Mouse (Mus musculus) c-Kit-negative CD71-positive TER-119-positive erythroid progenitor cells, embryonic 14.5 days (primary cell): ENCODE results near the gene Eea1.

Source experiments
- DNase-seq: peaks from one replicate; pipeline ENCODE4 v3.0.0-alpha.2; 2013; ENCODE audit warnings: low read depth, low spot score

The Eea1 gene

DNA sequence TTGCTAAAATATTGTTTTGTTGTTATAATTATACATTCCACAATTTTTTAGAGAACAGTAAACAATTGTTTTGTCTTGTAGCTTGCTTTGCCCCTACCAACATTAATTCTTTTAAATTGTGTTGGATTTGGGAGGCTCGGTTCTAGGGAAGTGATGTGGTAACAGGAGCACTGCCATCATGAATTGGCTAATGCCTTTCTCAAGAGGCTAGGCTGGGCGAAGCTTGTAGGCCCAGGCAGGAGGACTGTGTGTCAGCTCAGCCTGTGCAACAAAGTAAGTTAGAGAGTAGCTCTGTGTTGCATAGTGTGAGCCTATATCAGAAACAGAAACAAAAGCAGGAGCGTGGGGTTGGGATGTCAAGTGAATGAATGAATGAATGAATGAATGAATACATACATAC lies 9.0 kb downstream of the Eea1 start:
- no peak for DNase-seq

DNA sequence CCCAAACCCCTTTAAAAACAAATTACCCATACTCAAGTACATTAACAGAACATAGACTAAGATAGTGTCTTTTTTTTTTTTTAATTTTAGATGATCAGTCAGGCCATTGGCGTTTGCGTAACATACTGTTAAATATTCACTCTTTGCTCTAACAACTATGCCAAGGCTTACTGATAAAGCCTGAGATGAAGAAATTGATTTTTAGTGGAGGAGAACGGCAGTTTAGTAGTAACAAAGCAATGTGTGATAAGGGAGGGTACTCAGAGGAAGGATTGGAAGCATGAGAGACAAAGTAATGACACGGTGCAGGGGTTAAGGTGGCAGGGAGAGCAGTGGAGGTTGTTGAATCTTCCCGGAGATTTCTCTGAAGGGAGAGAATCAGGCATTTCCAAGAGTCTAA lies 9.7 kb downstream of the Eea1 start:
- no peak for DNase-seq

DNA sequence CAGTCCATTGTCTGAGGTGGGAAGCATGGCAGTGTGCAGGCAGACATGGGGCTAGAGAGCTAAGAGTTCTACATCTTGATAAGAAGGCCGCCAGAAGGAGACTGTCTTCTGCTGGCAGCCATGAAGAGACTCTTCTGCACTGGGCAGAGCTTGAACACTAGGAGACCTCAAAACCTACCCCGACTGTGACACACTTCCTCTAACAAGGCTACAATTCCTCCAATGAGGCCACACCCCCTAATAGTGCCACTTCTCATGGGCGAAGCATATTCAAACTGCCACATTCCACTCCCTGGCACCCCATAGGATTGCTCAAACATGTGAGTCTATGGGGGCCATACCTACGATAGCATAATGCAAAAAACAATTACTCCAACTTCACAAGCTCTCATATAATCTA lies 10.3 kb downstream of the Eea1 start:
- no peak for DNase-seq

DNA sequence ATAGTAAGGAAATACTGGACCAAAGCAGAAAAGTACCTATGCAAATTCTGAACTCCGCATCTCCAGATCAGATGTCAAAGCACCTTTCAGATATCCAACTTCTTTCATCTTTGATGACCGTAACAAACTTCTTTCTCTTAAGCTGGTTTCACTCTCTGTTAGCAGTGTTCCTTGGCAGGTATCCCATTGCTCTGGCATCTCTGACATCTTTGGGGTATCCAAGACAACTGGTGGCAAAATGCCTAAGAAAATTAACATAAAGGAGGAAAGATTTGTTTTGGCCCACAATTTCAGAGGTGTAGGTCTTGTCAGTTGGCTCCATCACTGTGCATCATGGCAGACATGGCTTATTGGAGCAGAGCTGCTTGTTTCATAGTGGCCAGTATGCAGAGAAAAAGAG lies 10.9 kb downstream of the Eea1 start:
- no peak for DNase-seq

DNA sequence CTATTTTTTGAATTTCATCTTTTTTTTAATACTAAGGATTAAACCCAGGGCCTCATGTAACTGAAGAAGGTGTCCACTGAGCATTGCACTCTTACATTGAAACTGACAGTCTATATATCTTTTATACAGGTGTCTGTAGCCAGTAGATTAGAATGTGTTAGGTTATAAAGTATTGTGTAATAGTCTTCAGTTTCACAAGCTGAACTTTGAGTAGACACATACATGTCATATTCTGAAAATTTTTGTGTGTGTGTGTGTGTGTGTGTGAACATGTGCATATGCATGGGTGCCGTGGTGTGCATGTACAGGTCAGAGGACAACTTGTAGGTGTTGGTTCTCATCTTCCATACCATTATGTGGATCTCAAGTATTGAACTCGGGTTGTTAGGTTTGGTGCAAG lies 16.2 kb downstream of the Eea1 start:
- no peak for DNase-seq

DNA sequence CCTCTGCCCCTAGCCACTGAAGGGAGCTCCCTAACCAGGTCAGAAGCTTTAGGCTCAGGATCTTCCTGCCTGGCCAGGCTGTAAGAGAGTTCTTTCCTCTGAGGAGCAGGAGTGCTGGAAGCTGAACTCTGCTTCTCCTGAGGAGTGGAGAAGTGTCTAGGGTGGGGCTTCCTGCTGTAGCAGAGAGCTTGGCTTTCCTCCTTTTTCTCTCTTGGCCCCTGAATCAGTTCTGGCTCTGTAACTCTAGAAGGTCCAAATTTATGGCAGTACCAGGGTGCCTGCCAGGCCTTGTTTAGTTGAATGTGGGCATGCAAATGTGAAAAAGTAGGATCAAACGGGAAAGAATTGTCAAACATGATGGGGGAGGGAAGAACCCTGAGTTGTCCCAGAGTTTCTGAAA lies 17.1 kb downstream of the Eea1 start:
- no peak for DNase-seq

DNA sequence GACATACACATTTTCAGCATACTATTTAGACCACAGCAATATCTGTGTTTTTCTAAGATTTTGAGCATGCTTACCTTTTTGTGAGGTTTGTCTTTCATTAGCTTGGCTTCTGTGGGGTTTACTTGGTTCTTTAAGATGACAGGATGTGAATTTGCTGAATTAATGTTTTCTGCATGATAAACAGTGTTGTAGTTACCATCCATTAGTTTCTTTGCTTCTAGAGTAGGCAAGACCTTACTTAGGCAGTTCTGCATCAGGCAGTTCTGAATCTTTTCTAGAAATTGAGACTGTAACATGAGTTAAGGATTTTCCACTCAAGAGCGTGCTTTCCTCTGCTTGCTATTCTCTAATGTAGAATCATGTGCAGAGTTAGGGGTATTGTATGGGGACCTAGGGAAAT lies 24.2 kb downstream of the Eea1 start:
- no peak for DNase-seq

DNA sequence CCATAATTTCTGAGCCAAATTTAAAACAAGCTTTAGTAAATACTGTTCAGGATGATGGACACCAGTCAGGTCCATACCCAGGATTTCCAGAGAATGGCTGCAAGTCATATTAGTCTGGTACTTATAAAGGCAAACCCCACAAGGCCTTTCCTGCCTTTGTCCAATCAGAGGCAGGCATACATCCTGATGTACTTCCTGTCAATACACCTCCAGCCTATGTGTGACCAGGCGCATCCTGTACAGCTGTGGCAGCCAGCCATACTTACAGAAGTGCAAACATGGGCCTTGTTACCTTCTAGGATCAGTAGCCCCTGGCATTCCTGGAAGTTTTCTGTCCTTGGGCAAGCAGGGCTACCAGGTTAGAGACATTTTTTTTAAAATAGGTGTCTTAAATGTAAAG lies 29.2 kb downstream of the Eea1 start:
- DNase-seq: no peak

DNA sequence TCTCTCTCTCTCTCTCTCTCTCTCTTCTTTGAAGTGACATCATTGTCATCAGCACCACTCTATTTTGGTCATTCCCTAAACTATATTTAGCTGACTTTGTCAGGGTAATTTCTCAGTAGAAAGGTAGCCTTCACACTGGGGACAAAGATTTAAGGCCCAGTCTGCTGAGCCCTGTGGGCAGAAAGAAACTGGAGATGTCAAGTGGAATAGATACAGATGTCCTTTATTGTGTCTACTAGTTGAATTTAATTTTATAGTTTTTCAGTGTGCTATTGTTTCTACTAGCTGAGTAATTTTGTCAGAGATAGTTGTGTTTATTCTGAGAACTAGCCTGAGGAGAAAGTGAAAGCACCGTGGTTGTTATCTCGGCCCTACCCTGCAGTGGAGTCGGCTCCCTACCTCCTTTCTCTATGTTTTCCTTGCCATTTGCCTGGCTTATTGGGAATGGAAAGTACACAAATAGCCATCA lies 30.3 kb downstream of the Eea1 start:
- no peak for DNase-seq

DNA sequence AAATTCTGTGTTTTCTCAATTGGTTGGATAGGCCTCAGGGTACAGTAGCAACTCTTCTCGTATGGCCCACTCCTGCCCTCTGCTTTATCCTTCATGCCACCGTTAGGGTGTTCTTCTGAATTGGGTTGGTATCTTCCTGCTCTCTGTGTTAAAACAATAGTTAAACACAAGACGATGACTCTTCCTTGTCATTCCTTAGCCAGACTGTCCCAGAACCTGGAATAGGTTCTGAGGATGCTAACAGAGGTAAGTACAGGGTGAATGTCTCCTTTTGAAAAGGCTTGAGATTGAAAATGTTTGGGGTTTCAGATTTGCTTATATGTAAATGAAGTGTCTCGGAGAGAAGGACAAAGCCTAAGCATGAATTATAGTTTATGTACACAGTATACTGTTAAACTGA lies 30.9 kb downstream of the Eea1 start:
- DNase-seq: no peak

DNA sequence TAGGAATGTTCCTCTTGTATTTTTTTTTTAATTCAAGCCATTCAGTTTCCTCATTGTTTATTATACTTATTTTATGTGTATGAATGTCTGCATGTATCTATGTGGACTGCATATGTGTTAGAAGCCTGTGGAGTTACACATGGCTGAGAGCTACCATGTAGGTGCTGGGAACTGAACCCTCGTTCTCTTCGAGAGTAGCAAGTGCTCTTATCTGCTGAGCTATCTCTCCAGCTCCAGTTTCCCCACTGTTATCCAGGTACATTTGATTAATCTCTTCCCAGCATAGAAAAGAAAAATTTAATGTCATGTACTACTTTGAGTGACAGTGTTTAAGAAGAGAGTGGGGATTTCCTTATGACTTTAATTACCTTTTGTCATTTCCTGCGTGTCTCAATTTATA lies 31.5 kb downstream of the Eea1 start:
- DNase-seq: no peak

DNA sequence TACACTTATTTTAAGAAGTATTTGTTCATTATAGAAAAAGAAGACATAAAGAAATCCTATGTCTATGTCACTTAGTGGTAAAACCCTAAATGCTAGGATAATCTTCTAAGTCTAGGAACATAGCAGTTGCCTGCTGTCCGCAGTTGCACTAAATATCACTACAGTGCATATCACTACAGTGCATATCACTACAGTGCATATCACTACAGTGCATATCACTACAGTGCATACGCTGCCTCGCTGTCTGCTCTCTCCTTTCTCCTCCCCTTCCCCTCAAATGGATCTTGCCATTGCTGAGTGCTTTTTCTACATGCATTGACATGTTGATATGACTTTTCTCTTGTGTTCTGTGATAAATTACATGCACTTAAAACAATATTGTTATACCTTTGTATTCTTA lies 34.0 kb downstream of the Eea1 start:
- no peak for DNase-seq

DNA sequence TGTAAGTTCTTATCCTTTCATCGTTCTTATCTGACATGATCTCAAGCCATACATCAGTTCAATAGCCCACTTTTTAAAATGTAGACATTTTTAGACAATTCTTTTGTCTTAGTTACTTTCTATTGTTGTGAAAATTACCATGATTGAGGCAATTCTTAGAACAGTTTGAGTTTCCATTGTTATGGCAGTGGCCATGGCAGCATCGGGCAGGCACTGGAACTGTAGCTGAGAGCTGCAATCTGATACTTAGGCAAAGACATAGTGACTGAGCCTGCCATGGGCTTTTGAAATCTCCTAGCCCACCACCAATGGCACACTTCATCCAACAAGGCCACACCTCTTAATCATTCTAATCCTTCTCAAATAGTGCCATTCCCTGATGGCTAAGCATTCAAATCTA lies 36.3 kb downstream of the Eea1 start:
- no peak for DNase-seq

DNA sequence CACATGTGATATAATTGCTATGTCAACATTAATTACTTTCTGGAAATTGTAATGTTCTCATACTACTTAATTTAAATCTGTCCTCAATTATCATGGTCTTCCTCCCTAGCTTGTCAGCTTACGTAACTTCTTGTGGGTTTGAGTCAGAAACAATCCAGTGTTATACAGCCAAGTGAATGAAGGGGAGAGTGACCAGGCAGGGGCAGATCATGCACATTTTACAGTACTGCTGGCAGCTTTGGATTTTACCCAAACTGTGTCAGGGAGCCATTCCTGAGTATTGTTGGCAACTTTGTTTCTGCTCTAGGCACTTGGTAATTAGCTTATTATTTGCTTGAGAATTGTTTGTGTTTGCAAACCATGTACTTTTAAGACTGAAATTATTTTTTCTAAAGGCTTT lies 49.3 kb downstream of the Eea1 start:
- no peak for DNase-seq

DNA sequence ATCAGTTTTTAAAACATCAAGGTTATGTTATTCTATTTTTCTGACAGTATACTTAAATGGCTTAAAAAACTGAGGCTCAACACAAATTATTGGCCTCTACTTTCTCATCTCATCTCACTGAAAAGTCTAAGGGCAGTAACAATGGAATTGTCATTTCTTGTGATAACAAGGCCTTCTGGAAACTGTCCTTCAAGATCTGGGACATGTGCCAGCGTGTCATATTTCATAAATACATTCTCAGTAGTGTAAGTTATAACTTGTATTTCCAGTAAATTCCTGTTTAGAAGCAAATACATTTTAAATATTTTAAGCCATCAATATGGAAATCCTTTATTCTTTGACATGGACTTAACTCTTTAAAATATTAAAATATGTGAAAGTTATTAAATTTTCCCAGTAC lies 50.7 kb downstream of the Eea1 start:
- DNase-seq: no peak

DNA sequence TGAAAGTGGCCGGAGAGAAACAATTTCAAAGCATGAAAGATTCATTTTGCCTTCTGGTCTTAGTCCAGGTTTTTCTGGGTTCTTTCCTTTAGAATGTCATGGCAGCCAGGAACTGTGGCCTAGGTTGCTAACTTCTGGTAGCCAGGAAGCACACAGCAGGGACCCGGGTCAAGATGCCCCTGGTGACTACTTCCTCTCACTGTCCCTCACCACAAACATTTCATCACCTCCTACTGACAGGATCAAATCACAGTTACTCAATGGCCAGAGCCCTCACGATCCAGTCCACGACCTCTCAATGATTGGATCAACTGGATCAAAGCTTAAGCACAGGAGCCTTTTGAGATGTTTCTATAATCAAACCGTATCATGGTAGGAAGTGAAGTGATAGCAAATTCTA lies 60.5 kb downstream of the Eea1 start:
- DNase-seq: no peak

DNA sequence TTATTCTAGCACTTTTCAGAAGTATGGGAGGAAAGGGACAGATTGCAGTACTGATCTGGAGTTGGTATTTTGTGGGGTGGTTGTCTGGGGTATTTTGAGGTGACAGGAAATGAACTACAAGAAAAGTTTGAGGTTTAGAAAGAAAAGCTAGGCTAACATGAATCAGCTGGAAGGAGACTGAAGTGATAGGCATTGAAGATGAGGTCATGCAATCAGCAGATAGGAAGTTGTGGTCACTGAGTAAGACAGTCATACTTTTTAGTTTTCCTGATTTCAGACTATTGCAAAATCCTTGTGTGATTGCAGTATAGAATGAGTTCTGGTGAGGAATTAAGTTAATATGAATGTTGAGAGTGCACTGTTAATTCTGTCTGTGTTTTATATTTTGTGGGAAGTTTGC lies 75.3 kb downstream of the Eea1 start:
- DNase-seq: no peak

DNA sequence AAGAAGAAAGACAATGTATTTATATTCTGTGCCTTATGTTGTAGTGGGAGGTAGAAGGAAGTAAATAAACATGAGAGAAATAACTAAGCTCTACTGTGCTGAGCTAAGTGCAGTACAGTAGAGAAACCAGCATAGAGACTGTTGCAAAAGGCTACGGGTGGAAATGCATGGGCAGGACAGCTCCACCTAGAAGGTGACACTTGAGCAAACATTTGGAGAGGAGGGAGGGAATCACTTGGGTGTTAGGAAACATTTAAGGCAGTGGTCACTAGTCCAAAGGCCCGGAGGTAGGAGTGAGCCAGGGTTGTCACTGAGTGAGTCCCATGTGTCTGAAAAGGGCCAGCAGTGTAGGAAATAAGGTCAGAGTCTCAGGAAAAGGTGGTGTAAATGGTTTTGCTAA lies 77.0 kb downstream of the Eea1 start:
- DNase-seq: no peak

DNA sequence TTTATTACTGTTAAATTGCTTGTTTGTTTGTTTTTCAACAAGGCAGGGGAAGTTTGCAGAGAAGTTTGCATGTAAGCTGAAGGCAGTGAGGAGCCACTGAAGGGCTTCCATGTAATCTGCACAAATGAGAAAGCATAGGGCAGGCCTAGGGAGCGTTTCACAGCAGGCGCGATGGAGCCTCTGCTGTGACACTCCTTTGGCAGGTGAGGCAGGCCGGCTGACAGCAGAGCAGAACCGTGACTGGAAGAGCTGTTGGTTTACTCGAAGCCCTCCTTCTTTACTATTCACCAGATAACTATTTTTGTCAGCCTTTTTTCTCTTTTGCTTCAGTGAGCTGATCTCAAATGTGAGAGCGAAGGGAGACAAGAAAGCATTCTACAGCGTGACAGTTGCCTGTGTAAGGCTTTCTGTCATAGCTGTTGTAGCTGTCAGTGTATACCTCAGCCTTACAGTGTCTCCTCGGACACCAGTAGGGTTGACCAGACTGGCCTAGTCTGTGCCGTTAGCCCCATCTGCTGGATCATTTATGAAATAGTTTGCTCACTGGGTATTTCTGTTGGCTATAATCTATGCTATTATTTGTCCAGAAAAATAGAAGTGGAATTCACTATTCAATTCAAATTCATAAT lies 93.0 kb downstream of the Eea1 start:
- no peak for DNase-seq

DNA sequence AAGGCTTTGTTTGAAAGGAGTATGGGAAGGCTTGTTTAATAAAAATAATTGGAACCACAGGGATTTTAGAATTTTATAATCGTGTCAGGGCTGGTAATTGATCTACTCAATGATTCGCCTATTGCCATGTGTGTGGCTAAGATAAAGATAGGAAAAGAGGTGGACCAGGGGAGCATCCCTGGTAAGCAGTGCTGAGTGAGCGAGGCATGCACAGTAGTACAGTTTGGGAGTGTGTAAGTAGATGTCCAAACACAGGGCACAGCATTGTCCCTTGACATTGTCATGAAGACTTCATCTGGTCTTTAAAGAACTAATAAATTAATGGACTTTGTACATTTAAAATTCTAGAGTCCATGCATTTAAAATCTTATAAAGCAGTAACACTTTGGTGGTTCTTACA lies 93.7 kb downstream of the Eea1 start:
- DNase-seq: no peak

DNA sequence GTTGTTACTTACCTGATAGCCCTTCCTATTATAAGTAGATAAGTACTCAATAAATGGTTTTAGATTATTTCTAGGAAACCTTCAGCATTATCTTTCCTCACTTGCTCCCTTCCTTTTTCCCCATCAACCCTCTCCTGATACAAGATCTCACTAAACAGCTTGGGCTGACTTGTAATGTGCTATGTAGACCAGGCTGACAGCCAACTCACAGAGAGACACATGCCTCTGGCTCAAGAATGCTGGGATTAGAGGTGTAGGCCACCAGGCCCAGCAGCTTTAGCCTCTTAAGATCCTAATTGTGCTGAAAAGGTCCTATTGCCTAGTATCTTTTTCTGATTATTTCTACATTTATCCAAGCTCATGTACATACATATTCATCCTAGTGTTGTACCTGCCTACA lies 95.5 kb downstream of the Eea1 start:
- no peak for DNase-seq

DNA sequence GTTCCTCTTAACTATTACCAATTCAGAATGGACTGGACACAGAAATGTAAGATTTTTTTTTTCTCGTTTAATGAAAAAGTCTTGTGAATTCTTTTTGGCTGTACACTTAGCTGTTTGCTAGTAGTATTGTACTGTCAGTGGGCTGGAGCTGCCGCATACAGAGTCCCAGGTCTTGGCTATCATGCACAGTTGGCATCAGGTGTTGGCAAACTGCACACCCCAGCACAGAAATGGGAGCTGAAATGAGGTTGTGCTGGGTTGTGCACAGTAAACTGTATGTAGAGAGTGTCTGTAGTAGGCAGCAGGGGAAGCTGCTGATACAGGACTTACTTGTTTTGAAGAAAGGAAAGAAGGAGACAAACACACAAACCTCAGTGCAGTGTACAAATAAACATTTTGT lies 103.8 kb downstream of the Eea1 start:
- no peak for DNase-seq

DNA sequence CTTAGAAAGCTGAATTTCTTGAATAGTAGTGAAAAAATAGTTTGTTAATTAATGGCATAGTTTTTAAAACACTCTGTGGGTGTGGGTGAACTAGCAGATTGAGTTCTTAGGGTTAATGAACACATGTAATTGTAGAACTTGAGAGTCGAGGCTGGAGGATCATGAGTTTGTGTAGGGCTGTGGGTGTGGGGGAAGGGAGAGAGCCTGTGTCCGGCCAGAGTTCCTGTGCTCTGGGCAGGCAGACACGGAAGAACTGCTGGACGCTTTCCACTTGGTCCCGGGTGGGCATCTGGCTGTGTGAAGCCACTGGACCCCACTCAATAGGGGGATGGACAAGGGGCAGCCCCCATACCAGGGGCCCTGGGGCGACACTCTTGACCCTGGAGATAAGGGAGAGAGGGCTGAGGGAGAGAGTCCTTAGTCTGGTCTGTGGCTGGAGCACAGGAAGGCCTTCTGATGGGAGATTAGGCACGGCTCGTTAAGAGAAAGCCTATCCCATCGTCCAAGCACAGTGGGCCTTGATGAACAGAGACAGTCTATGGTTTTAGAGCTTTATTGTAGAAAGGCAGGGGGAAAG lies 107.6 kb downstream of the Eea1 start:
- DNase-seq: no peak

DNA sequence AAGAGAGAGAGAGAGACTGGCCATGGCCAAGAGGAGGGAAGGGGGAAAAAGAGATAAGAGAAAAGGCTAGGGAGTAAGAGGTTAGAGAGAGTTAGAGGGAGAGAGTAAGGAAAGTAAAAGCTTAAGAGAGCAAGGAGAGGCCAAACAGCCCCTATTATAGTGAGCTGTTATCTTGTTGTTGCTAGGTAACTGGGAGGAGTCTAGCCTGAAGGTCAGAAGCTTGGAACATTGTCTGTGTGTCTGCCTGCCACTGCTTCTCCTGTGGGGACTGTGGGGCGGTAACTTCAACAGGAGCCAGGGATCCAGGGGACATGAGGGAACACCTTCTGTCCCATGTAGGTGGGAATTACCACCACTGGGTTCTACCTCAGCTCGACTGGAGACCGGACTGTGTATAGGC lies 108.1 kb downstream of the Eea1 start:
- DNase-seq: no peak
